Mouse (Mus musculus) midbrain, embryonic 11.5 days (tissue): ENCODE measurements around the gene Syne1. TPM values are rescaled to one million over a fixed set of nuclear protein-coding genes. Genes with fewer than 3 reads are reported as not detected.
A peak's percentile ranks its signal among the peaks of the same experiment; 100 is the strongest.

ENCODE experiments used
- ATAC-seq: fragments of 200-750 bp; cut with Nextera tagmentation; 2 replicates; pipeline ENCODE4 v1.8.0; 2017; ENCODE audit warnings: moderate TSS enrichment, moderate library complexity; ENCODE audit not compliant: low FRiP score
- DNase-seq: peaks from one replicate; pipeline ENCODE4 v3.0.0; 2015; ENCODE audit warnings: low spot score; ENCODE audit errors: missing footprints
- H3K27ac ChIP-seq: fragments of 300-500 bp; sonication (generic); 2 replicates; pipeline ENCODE4 v1.5.1; 2014; ENCODE audit warnings: low read depth, low read length
- H3K27me3 ChIP-seq: fragments of 300-500 bp; sonication (generic); 2 replicates; pipeline ENCODE4 v1.6.1; 2014; ENCODE audit warnings: mild to moderate bottlenecking, low read length, moderate library complexity, mixed read lengths; ENCODE audit not compliant: control insufficient read depth, insufficient read depth
- H3K36me3 ChIP-seq: fragments of 300-500 bp; sonication (generic); 2 replicates; pipeline ENCODE4 v1.6.1; 2014; ENCODE audit warnings: mild to moderate bottlenecking, low read length, moderate library complexity, mixed read lengths; ENCODE audit not compliant: control insufficient read depth, insufficient read depth
- H3K4me1 ChIP-seq: fragments of 300-500 bp; sonication (generic); 2 replicates; pipeline ENCODE4 v1.6.1; 2014; ENCODE audit warnings: low read length; ENCODE audit not compliant: control insufficient read depth, insufficient read depth
- H3K4me2 ChIP-seq: fragments of 300-500 bp; sonication (generic); 2 replicates; pipeline ENCODE4 v1.6.1; 2014; ENCODE audit warnings: mild to moderate bottlenecking, moderate library complexity
- H3K4me3 ChIP-seq: fragments of 300-500 bp; sonication (generic); 2 replicates; pipeline ENCODE4 v1.5.1; 2014; ENCODE audit warnings: low read depth, low read length
- H3K9ac ChIP-seq: fragments of 300-500 bp; sonication (generic); 2 replicates; pipeline ENCODE4 v1.6.1; 2014; ENCODE audit warnings: low read length
- H3K9me3 ChIP-seq: fragments of 300-500 bp; sonication (generic); 2 replicates; pipeline ENCODE4 v1.6.1; 2016; ENCODE audit warnings: low read length; ENCODE audit not compliant: control insufficient read depth
- WGBS: fragments of 180-500 bp; shearing (Covaris S2); extraction: QIAGEN DNeasy Blood & Tissue Kit; methylation state at CpG from one replicate; pipeline ENCODE4 v1.1.7; 2014; 5-methylcytosine and 5-hydroxymethylcytosine counted together
- polyA plus RNA-seq: library from polyadenylated mRNA; unstranded; fragments of >200 nt; fragmentation: Nextera tagmentation; extraction: Ambion mirVana; gene quantifications from 2 replicates; pipeline ENCODE4 v1.2.1, GENCODE M21; 2014

Syne1 gene
- polyA plus RNA-seq, 1 experiment from 2014 or later: 2.9 TPM

- Histone ChIP-seq H3K9me3 (no peaks in the 10 kb centered on the region), H3K27ac (no peak overlapping the region), H3K27me3 (no peaks in the 10 kb centered on the region), H3K4me3 (no peak overlapping the region), H3K36me3 (no peaks in the 10 kb centered on the region), H3K9ac (no peak overlapping the region), H3K4me2 (no peak overlapping the region), H3K4me1 (peaks cover 3% of the 10 kb centered on the region)
- WGBS: 90% methylated on average over 5 of the region's 5 CpGs
- DNase-seq (no peak), ATAC-seq (no peak)
Observed at GRCm38 (mm10) chr10:5196267-5196666, 355.0 kb downstream of the Syne1 start.

GRCm38 (mm10) chr10:5195288-5195687 is 356.0 kb downstream of the Syne1 start:
- Histone ChIP-seq H3K27me3 (no peaks in the 10 kb centered on the region), H3K4me1 (peaks cover 3% of the 10 kb centered on the region), H3K4me3 (no peak overlapping the region), H3K9ac (no peak overlapping the region), H3K9me3 (no peaks in the 10 kb centered on the region), H3K27ac (no peak overlapping the region), H3K36me3 (no peaks in the 10 kb centered on the region), H3K4me2 (no peak overlapping the region)
- no peak for ATAC-seq
- DNase-seq: no peak
- 79% methylated on average over 5 of the region's 5 CpGs for WGBS

- ATAC-seq: peak; percentile 99
- H3K4me1 ChIP-seq: peaks cover 3% of the 10 kb centered on the region
Observed at GRCm38 (mm10) chr10:5194671-5195234, 356.5 kb downstream of the Syne1 start.

GRCm38 (mm10) chr10:5194081-5194670 is 357.1 kb downstream of the Syne1 start:
- Histone ChIP-seq H3K9me3 (no peaks in the 10 kb centered on the region), H3K4me3 (peak overlapping the region; percentile 43), H3K27me3 (no peaks in the 10 kb centered on the region), H3K4me1 (peaks cover 3% of the 10 kb centered on the region), H3K9ac (peak overlapping the region; percentile 64), H3K36me3 (no peaks in the 10 kb centered on the region), H3K27ac (peak overlapping the region; percentile 58), H3K4me2 (peak overlapping the region; percentile 58)
- DNase-seq (peak; percentile 94), ATAC-seq (peak; percentile 94)
- 2% methylated on average over 13 of the region's 13 CpGs for WGBS

More at GRCm38 (mm10) chr10:5194671-5195234, 356.5 kb downstream of the Syne1 start:
- 1% methylated on average over 13 of the region's 13 CpGs for WGBS
- Histone ChIP-seq H3K27me3 (no peaks in the 10 kb centered on the region), H3K9ac (peak overlapping the region; percentile 64), H3K36me3 (no peaks in the 10 kb centered on the region), H3K4me3 (peak overlapping the region; percentile 43), H3K27ac (peak overlapping the region; percentile 58), H3K4me2 (peak overlapping the region; percentile 58), H3K9me3 (no peaks in the 10 kb centered on the region)
- DNase-seq: peak; percentile 97

GRCm38 (mm10) chr10:5192861-5193490 is 358.3 kb downstream of the Syne1 start:
- no peak overlapping the region for H3K27ac ChIP-seq
- no peak overlapping the region for H3K4me2 ChIP-seq
- H3K9ac ChIP-seq: no peak overlapping the region
- H3K4me1 ChIP-seq: peaks cover 3% of the 10 kb centered on the region
- ATAC-seq (no peak), DNase-seq (no peak)
- H3K4me3 ChIP-seq: no peak overlapping the region
- H3K9me3 ChIP-seq: no peaks in the 10 kb centered on the region
- H3K27me3 ChIP-seq: no peaks in the 10 kb centered on the region
- WGBS: 84% methylated on average over 9 of the region's 9 CpGs
- no peaks in the 10 kb centered on the region for H3K36me3 ChIP-seq

GRCm38 (mm10) chr10:5190756-5191155 is 360.5 kb downstream of the Syne1 start:
- H3K4me2 ChIP-seq: no peak overlapping the region
- WGBS: 80% methylated on average over 4 of the region's 4 CpGs
- peaks cover 3% of the 10 kb centered on the region for H3K4me1 ChIP-seq
- no peak overlapping the region for H3K4me3 ChIP-seq
- no peaks in the 10 kb centered on the region for H3K9me3 ChIP-seq
- DNase-seq (no peak), ATAC-seq (no peak)
- no peaks in the 10 kb centered on the region for H3K27me3 ChIP-seq
- H3K36me3 ChIP-seq: no peaks in the 10 kb centered on the region
- H3K9ac ChIP-seq: no peak overlapping the region
- no peak overlapping the region for H3K27ac ChIP-seq

GRCm38 (mm10) chr10:5188890-5189289 is 362.4 kb downstream of the Syne1 start:
- no peak for ATAC-seq
- Histone ChIP-seq H3K4me1 (no peaks in the 10 kb centered on the region), H3K9me3 (no peaks in the 10 kb centered on the region)

GRCm38 (mm10) chr10:5185156-5186083 is 365.9 kb downstream of the Syne1 start:
- Histone ChIP-seq H3K4me2 (no peak overlapping the region), H3K9ac (no peak overlapping the region), H3K4me1 (no peaks in the 10 kb centered on the region), H3K27ac (no peak overlapping the region), H3K4me3 (no peak overlapping the region), H3K36me3 (no peaks in the 10 kb centered on the region), H3K9me3 (no peaks in the 10 kb centered on the region), H3K27me3 (no peaks in the 10 kb centered on the region)
- 86% methylated on average over 19 of the region's 19 CpGs for WGBS
- ATAC-seq (no peak), DNase-seq (no peak)

More at GRCm38 (mm10) chr10:5188890-5189289, 362.4 kb downstream of the Syne1 start:
- Histone ChIP-seq H3K36me3 (no peaks in the 10 kb centered on the region), H3K27me3 (no peaks in the 10 kb centered on the region), H3K4me3 (no peak overlapping the region), H3K27ac (no peak overlapping the region), H3K4me2 (no peak overlapping the region), H3K9ac (no peak overlapping the region)
- no peak for DNase-seq
